Comparison of ENCODE assay signal across 8 mouse cellular contexts in the genomic region with DNA sequence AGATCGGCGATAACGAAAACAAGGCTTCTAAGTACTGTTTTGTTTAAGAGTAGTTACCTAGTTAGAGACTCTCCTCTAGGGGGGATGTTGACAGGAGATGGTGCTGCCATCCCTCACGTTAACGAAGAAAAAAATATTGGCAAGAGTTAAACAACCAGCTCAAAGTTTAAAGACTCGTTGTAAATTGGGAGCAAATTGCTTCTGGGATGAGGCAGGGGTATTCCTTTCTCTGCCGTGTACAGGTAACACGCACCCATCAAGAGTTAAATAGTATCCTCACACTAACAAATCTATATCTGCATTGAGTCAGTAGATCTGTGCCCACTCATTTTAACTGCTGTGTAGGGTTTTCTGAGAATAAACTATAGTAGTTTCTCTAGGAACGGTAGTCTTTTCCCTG. TPM values are rescaled to one million over a fixed set of nuclear protein-coding genes. Genes with fewer than 3 reads are reported as not detected.
DNase-seq lines count a peak whose midpoint lies in the region; ATAC-seq and TF ChIP-seq lines count a peak whose summit lies in the region.

No protein-coding gene starts in this region.

- no peak for DNase-seq in heart, adult 8-10 months (ENCODE audit: low spot score)
- DNase-seq in G1E (ENCODE audit: low spot score), result no peak
- DNase-seq in hindbrain, embryonic 11.5 days (ENCODE audit: low spot score), result no peak
- no peak for DNase-seq in midbrain, embryonic 10.5 days (ENCODE audit: low spot score)
- DNase-seq in MN1 (ENCODE audit: low spot score), result no peak
- no peak for DNase-seq in ovary, postnatal 10 days (ENCODE audit: low spot score)
- no peak for DNase-seq in frontal cortex, postnatal 36 days (ENCODE audit: low spot score in 2 of 2)

- peaks cover 14% of the 10 kb centered on the region for H3K36me3 ChIP-seq in heart, embryonic 16.5 days (ENCODE audit: control insufficient read depth, insufficient read depth)
- H3K36me3 ChIP-seq in G1E (replicated peaks), result peaks cover 40% of the 10 kb centered on the region
- H3K36me3 ChIP-seq in hindbrain, embryonic 11.5 days (ENCODE audit: control insufficient read depth, insufficient read depth, low read length), result no peaks in the 10 kb centered on the region
- H3K36me3 ChIP-seq in midbrain, embryonic 10.5 days, result peaks cover 36% of the 10 kb centered on the region

- H3K27me3 ChIP-seq in heart, embryonic 16.5 days (ENCODE audit: control insufficient read depth, insufficient read depth, low read length), result no peaks in the 10 kb centered on the region
- H3K27me3 ChIP-seq in G1E (ENCODE audit: insufficient read depth, low read length), result no peaks in the 10 kb centered on the region
- H3K27me3 ChIP-seq in hindbrain, embryonic 11.5 days (ENCODE audit: control insufficient read depth, insufficient read depth, low read length), result no peaks in the 10 kb centered on the region
- no peaks in the 10 kb centered on the region for H3K27me3 ChIP-seq in midbrain, embryonic 10.5 days (ENCODE audit: low read depth, poor library complexity, severe bottlenecking)

- no peak for ATAC-seq in heart, embryonic 16.5 days (replicated peaks; ENCODE audit: extremely low read depth, insufficient read depth, low FRiP score)
- no peak for ATAC-seq in G1E (ENCODE audit: extremely low read depth, insufficient number of reproducible peaks, low FRiP score, poor library complexity, severe bottlenecking)
- no peak for ATAC-seq in hindbrain, embryonic 11.5 days (ENCODE audit: low FRiP score)

- no peaks in the 10 kb centered on the region for H3K9me3 ChIP-seq in heart, embryonic 16.5 days (replicated peaks; ENCODE audit: control insufficient read depth, low read length)
- H3K9me3 ChIP-seq in G1E (replicated peaks), result no peaks in the 10 kb centered on the region
- H3K9me3 ChIP-seq in hindbrain, embryonic 11.5 days (ENCODE audit: control insufficient read depth, low read length), result no peaks in the 10 kb centered on the region
- no peaks in the 10 kb centered on the region for H3K9me3 ChIP-seq in midbrain, embryonic 10.5 days (replicated peaks)

- H3K4me1 ChIP-seq in heart, embryonic 16.5 days (ENCODE audit: control insufficient read depth, insufficient read depth, low read length), result peaks cover 2% of the 10 kb centered on the region; the same call in 1 of the 2 replicates
- peaks cover 23% of the 10 kb centered on the region for H3K4me1 ChIP-seq in G1E (ENCODE audit: insufficient read depth, low read depth, low read length)
- H3K4me1 ChIP-seq in hindbrain, embryonic 11.5 days (replicated peaks; ENCODE audit: control insufficient read depth, insufficient read depth, low read length), result no peaks in the 10 kb centered on the region
- peaks cover 16% of the 10 kb centered on the region for H3K4me1 ChIP-seq in midbrain, embryonic 10.5 days

- H3K4me2 ChIP-seq in heart, embryonic 16.5 days (ENCODE audit: low read depth, low read length), result peak overlapping the region; percentile 62
- H3K4me2 ChIP-seq in hindbrain, embryonic 11.5 days (replicated peaks; ENCODE audit: low read depth, low read length), result peak overlapping the region; percentile 65

- peak overlapping the region; percentile 75; the same call in 1 of the 2 replicates for H3K27ac ChIP-seq in heart, embryonic 16.5 days (ENCODE audit: low read length)
- H3K27ac ChIP-seq in hindbrain, embryonic 11.5 days (ENCODE audit: low read depth, low read length), result peak overlapping the region; percentile 89; the same call in 1 of the 2 replicates
- peak overlapping the region; percentile 97 for H3K27ac ChIP-seq in midbrain, embryonic 10.5 days (replicated peaks)

- 5% methylated on average over 9 of the region's 9 CpGs for WGBS in heart, embryonic 16.5 days
- 9% methylated on average over 9 of the region's 9 CpGs for WGBS in hindbrain, embryonic 11.5 days
- WGBS in midbrain, embryonic 10.5 days, result 9% methylated on average over 9 of the region's 9 CpGs

- peak overlapping the region; percentile 76 for H3K4me3 ChIP-seq in heart, embryonic 16.5 days (ENCODE audit: low read length)
- H3K4me3 ChIP-seq in G1E (ENCODE audit: low read depth, low read length), result peak overlapping the region; percentile 93
- peak overlapping the region; percentile 97 for H3K4me3 ChIP-seq in hindbrain, embryonic 11.5 days (ENCODE audit: low read depth, low read length)
- H3K4me3 ChIP-seq in midbrain, embryonic 10.5 days, result peak overlapping the region; percentile 98

- H3K9ac ChIP-seq in heart, embryonic 16.5 days (ENCODE audit: low read length), result peak overlapping the region; percentile 85
- peak overlapping the region; percentile 92 for H3K9ac ChIP-seq in hindbrain, embryonic 11.5 days (ENCODE audit: low read depth, low read length)

- TF ChIP-seq CTCF in G1E (IDR thresholded peaks at IDR 0.05; ENCODE audit: low read depth, low read length), result no peak

RNA-seq across cellular contexts. Expression of a gene that starts 3.3 kb away (rescaled TPM):
- 91.7 and 96.9 TPM in 2 replicates for polyA plus RNA-seq in heart, embryonic 16.5 days (2015; fragmentation: Nextera tagmentation; extraction: Ambion mirVana)
- 10 to 100 TPM; 17.3 to 26.9 (median 20.3) TPM for total RNA-seq in heart, adult 8-10 months (2022)
- 63.0 and 87.2 TPM in 2 replicates for total RNA-seq in G1E (2014; fragmentation: Nextera tagmentation)
- total RNA-seq in G1E (2017), result 119 and 122 TPM in 2 replicates
- polyA plus RNA-seq in G1E (2012), result 10.4 and 17.5 TPM in 2 replicates
- 235 and 239 TPM in 2 replicates for polyA plus RNA-seq in hindbrain, embryonic 11.5 days (2014; fragmentation: Nextera tagmentation; extraction: Ambion mirVana)
- 266 and 278 TPM in 2 replicates for polyA plus RNA-seq in midbrain, embryonic 10.5 days (2016; fragmentation: Nextera tagmentation; extraction: Ambion mirVana)

RNA-seq across cellular contexts. Expression of a gene that starts 27.4 kb away (rescaled TPM):
- polyA plus RNA-seq in heart, embryonic 16.5 days (2015; fragmentation: Nextera tagmentation; extraction: Ambion mirVana), result 621 and 623 TPM in 2 replicates
- total RNA-seq in heart, adult 8-10 months (2022), result 100 to 1,000 TPM; 836 to 865 (median 854) TPM
- total RNA-seq in G1E (2014; fragmentation: Nextera tagmentation), result 109 and 126 TPM in 2 replicates
- total RNA-seq in G1E (2017), result 271 and 317 TPM in 2 replicates
- polyA plus RNA-seq in G1E (2012), result 23.9 and 67.2 TPM in 2 replicates
- polyA plus RNA-seq in hindbrain, embryonic 11.5 days (2014; fragmentation: Nextera tagmentation; extraction: Ambion mirVana), result 322 and 328 TPM in 2 replicates
- polyA plus RNA-seq in midbrain, embryonic 10.5 days (2016; fragmentation: Nextera tagmentation; extraction: Ambion mirVana), result 273 and 298 TPM in 2 replicates

RNA-seq across cellular contexts. Expression of a gene that starts 28.0 kb away (rescaled TPM):
- 34.0 and 35.0 TPM in 2 replicates for polyA plus RNA-seq in heart, embryonic 16.5 days (2015; fragmentation: Nextera tagmentation; extraction: Ambion mirVana)
- 10 to 100 TPM; 30.1 to 41.5 (median 36.4) TPM for total RNA-seq in heart, adult 8-10 months (2022)
- total RNA-seq in G1E (2014; fragmentation: Nextera tagmentation) (75.5 and 91.5 TPM in 2 replicates), G1E (2017) (43.4 and 49.6 TPM in 2 replicates)
- polyA plus RNA-seq in G1E (2012), result 1.3 and 1.8 TPM in 2 replicates
- 45.7 and 45.8 TPM in 2 replicates for polyA plus RNA-seq in hindbrain, embryonic 11.5 days (2014; fragmentation: Nextera tagmentation; extraction: Ambion mirVana)
- polyA plus RNA-seq in midbrain, embryonic 10.5 days (2016; fragmentation: Nextera tagmentation; extraction: Ambion mirVana), result 34.6 and 38.6 TPM in 2 replicates

Comparison
In these comparisons a context has a peak if more than half of its experiments do, and no peak if none do; other contexts are left out.
1. RNA of a gene that starts 28.0 kb away (polyA plus RNA-seq): 45.7 to 45.8 TPM in hindbrain, embryonic 11.5 days, 34.6 to 38.6 TPM in midbrain, embryonic 10.5 days and 34.0 to 35.0 TPM in heart, embryonic 16.5 days; 1.3 to 1.8 TPM in G1E; every median in the first group is over 10 times any median in the second.
2. Peak in every context shown above with its lines, with median percentiles within 50 percentile points of each other: H3K27ac ChIP-seq and H3K4me3 ChIP-seq.